Mouse (Mus musculus) lung, postnatal 14 days (tissue): Measurements from ENCODE around the gene Vmn2r77.
"Not testable (repeated sequence)": the region's sequence is repeated elsewhere in the genome, so short reads cannot be mapped to it uniquely, and the experiment has no call there.

Source experiments
- DNase-seq: peaks from one replicate; pipeline ENCODE4 v3.0.0; 2021

Gene Vmn2r77

GRCm38 (mm10) chr7:86794727-86795126 lies at the start of gene Vmn2r77:
Gene Vmn2r77 (plus strand): TSS chr7:86795027.
- DNase-seq, result no peak

GRCm38 (mm10) chr7:86760751-86761150 lies 34.1 kb upstream of the Vmn2r77 start:
- DNase-seq, result no peak

- no peak for DNase-seq
Measured at GRCm38 (mm10) chr7:86764628-86765027, 30.2 kb upstream of the Vmn2r77 start.

GRCm38 (mm10) chr7:86771621-86772020 lies 23.2 kb upstream of the Vmn2r77 start:
- DNase-seq, result no peak

GRCm38 (mm10) chr7:86775617-86776325 lies 19.1 kb upstream of the Vmn2r77 start, which contains the start of gene Folh1:
Gene Folh1 (minus strand): TSS chr7:86775943.
- DNase-seq, result no peak

- DNase-seq, result not testable (repeated sequence)
Measured at GRCm38 (mm10) chr7:86815241-86815640, 20.4 kb downstream of the Vmn2r77 start.

- not testable (repeated sequence) for DNase-seq
Measured at GRCm38 (mm10) chr7:86815716-86816115, 20.9 kb downstream of the Vmn2r77 start.

- no peak for DNase-seq
Measured at GRCm38 (mm10) chr7:86816466-86816865, 21.6 kb downstream of the Vmn2r77 start.
